Mouse (Mus musculus) hindbrain, embryonic 12.5 days (tissue): Measurements from ENCODE around the gene Txndc11. TPM values are rescaled to one million over a fixed set of nuclear protein-coding genes. Genes with fewer than 3 reads are reported as not detected.

Experiments used
- ATAC-seq: fragments of 200-750 bp; cut with Nextera tagmentation; 2 replicates; pipeline ENCODE4 v1.8.0; 2017; ENCODE audit warnings: moderate TSS enrichment; ENCODE audit not compliant: low FRiP score
- H3K27ac ChIP-seq: fragments of 300-500 bp; sonication (generic); 2 replicates; pipeline ENCODE4 v1.5.1; 2016; ENCODE audit warnings: mild to moderate bottlenecking
- H3K27me3 ChIP-seq: fragments of 300-500 bp; sonication (generic); 2 replicates; pipeline ENCODE4 v1.6.1; 2016; ENCODE audit warnings: mild to moderate bottlenecking
- H3K36me3 ChIP-seq: fragments of 300-500 bp; sonication (generic); 2 replicates; pipeline ENCODE4 v1.6.1; 2016; ENCODE audit warnings: mild to moderate bottlenecking
- H3K4me1 ChIP-seq: fragments of 300-500 bp; sonication (generic); 2 replicates; pipeline ENCODE4 v1.6.1; 2016
- H3K4me2 ChIP-seq: fragments of 300-500 bp; sonication (generic); replicated peaks from 2 replicates; pipeline ENCODE4 v1.6.1; 2016; ENCODE audit warnings: mild to moderate bottlenecking
- H3K4me3 ChIP-seq: fragments of 300-500 bp; sonication (generic); 2 replicates; pipeline ENCODE4 v1.5.1; 2016; ENCODE audit warnings: mild to moderate bottlenecking
- H3K9ac ChIP-seq: fragments of 300-500 bp; sonication (generic); 2 replicates; pipeline ENCODE4 v1.6.1; 2016; ENCODE audit warnings: mild to moderate bottlenecking, moderate library complexity
- H3K9me3 ChIP-seq: fragments of 300-500 bp; sonication (generic); replicated peaks from 2 replicates; pipeline ENCODE4 v1.6.1; 2016; ENCODE audit warnings: mild to moderate bottlenecking
- WGBS: fragments of 180-500 bp; shearing (Covaris S2); methylation state at CpG from one replicate; pipeline ENCODE4 v1.1.7; 2016; 5-methylcytosine and 5-hydroxymethylcytosine counted together
- polyA plus RNA-seq: library from polyadenylated mRNA; unstranded; fragments of >200 nt; fragmentation: Nextera tagmentation; extraction: Ambion mirVana; gene quantifications from 2 replicates; pipeline ENCODE4 v1.2.1, GENCODE M21; 2016

Txndc11 gene
- polyA plus RNA-seq, 1 experiment from 2014 or later = 34.6 TPM

DNA sequence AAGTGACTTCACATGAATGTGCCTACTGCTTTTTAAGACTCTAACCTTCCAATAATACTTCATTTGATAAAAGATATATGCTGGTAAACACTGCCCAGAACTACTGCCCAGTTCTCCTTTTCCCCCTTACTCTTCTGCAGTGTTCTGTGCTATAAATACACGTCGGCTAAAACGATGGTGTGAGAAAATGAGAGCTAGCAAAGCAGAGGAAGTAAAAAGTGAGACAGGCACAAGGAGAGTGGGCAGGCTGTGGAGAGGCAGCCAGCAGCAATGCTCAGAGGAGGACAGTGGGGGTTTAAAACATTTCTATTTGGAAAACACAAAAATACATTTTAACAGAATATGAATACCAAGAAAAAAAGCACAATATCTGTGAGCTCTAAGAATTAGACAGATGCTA is 41.9 kb downstream of the Txndc11 start:
- WGBS = 88% methylated on average over 3 of the region's 3 CpGs
- no peak overlapping the region for H3K4me2 ChIP-seq
- H3K9me3 ChIP-seq = no peaks in the 10 kb centered on the region
- H3K27ac ChIP-seq = no peak overlapping the region
- H3K36me3 ChIP-seq = peaks cover 41% of the 10 kb centered on the region
- H3K4me3 ChIP-seq = no peak overlapping the region
- no peaks in the 10 kb centered on the region for H3K4me1 ChIP-seq
- no peak for ATAC-seq
- H3K9ac ChIP-seq = no peak overlapping the region
- H3K27me3 ChIP-seq = no peaks in the 10 kb centered on the region

DNA sequence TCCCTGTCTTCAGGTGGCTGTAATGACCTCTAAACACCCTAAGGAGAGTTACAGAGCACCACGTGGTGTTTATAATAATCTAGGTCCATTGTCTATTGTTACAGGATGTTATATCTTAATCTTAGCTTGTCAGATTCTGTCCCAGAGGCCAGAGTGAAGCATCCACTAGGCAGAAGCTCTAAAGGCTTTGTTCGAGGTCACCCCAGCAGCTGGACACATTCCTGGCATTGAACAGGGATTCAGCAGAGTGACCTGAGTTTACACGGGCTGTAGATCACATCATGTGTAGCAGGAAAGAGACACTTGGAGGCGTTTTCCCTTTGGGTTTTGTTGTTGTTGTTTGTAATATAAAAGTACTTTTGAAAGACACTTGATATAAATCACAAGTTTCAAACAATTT is 42.4 kb downstream of the Txndc11 start:
- Histone ChIP-seq H3K36me3 (peaks cover 44% of the 10 kb centered on the region), H3K4me2 (no peak overlapping the region), H3K27ac (no peak overlapping the region), H3K27me3 (no peaks in the 10 kb centered on the region), H3K9ac (no peak overlapping the region), H3K9me3 (no peaks in the 10 kb centered on the region), H3K4me1 (no peaks in the 10 kb centered on the region), H3K4me3 (no peak overlapping the region)
- 77% methylated on average over 4 of the region's 4 CpGs for WGBS
- no peak for ATAC-seq

GRCm38 (mm10) chr16:11090836-11091570 is 43.4 kb downstream of the Txndc11 start:
- Histone ChIP-seq H3K4me2 (no peak overlapping the region), H3K36me3 (peaks cover 51% of the 10 kb centered on the region), H3K9ac (no peak overlapping the region), H3K4me3 (no peak overlapping the region), H3K4me1 (no peaks in the 10 kb centered on the region), H3K9me3 (no peaks in the 10 kb centered on the region), H3K27ac (no peak overlapping the region), H3K27me3 (no peaks in the 10 kb centered on the region)
- WGBS = 85% methylated on average over 10 of the region's 10 CpGs
- no peak for ATAC-seq

GRCm38 (mm10) chr16:11086856-11087588 is 47.4 kb downstream of the Txndc11 start:
- H3K9me3 ChIP-seq = no peaks in the 10 kb centered on the region
- H3K27me3 ChIP-seq = no peaks in the 10 kb centered on the region
- no peak overlapping the region for H3K9ac ChIP-seq
- peaks cover 76% of the 10 kb centered on the region for H3K36me3 ChIP-seq
- peak; percentile 49; the same call in 1 of the 2 replicates for ATAC-seq
- no peak overlapping the region for H3K4me2 ChIP-seq
- 61% methylated on average over 5 of the region's 5 CpGs for WGBS
- H3K4me1 ChIP-seq = no peaks in the 10 kb centered on the region
- H3K4me3 ChIP-seq = no peak overlapping the region
- peak overlapping the region; percentile 53; the same call in 1 of the 2 replicates for H3K27ac ChIP-seq

GRCm38 (mm10) chr16:11086299-11086698 is 48.2 kb downstream of the Txndc11 start:
- Histone ChIP-seq H3K4me3 (no peak overlapping the region), H3K27me3 (no peaks in the 10 kb centered on the region), H3K9me3 (no peaks in the 10 kb centered on the region), H3K4me1 (no peaks in the 10 kb centered on the region), H3K27ac (no peak overlapping the region), H3K36me3 (peaks cover 77% of the 10 kb centered on the region), H3K9ac (no peak overlapping the region), H3K4me2 (no peak overlapping the region)
- no peak for ATAC-seq
- WGBS = 97% methylated on average over 3 of the region's 3 CpGs

DNA sequence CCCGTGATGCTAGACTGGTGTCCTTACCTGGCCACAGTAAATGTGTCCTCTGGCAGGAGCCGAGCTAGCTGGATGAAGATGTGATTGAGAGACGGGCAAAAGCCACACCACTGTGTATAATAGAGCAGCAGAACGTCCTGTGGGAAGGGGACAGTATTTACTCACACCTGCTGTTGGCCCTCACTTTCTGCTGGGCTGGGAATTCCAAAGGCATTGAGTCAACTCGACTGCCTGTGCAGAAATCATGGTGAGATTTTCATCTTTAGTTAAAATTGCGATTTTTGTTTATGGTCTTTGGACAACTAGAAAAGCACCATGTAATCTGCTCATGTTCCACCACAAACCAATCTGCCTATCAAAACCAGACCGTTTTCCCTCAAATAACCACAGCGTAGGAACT is 50.3 kb downstream of the Txndc11 start:
- WGBS = 95% methylated on average over 8 of the region's 8 CpGs
- Histone ChIP-seq H3K36me3 (peaks cover 78% of the 10 kb centered on the region), H3K27me3 (no peaks in the 10 kb centered on the region), H3K27ac (no peak overlapping the region), H3K9ac (no peak overlapping the region), H3K4me1 (no peaks in the 10 kb centered on the region), H3K4me2 (no peak overlapping the region), H3K4me3 (no peak overlapping the region), H3K9me3 (no peaks in the 10 kb centered on the region)
- no peak for ATAC-seq

DNA sequence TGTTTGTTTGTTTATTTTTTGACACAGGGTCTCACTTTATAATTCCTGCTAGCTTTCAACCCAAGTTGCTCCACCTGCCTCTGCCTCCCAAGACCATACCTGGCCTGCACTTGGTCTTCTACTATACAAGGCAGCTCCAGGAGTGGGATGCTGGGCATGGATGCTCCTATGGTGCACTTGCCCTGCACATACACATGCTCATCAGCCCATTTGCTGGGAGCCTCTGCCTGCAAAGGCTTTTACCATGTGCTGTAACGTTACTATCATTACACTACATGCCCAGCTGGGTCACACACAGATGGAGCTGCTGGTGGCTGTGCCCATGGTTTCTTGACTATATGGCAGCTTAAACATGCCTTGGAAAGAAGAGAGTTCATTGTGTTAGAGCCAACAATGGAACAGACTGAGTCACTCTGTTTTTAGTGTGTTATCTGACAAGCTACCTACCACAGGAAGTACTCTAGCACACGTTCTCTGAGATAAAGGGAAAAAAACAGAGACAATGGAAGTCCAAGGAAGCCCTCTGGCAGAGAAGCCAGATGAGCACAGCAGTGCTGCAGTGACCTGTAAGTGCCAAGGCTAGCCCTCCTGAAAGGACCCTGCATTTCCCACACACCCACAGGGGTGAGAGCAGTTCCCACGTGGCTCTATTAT is 56.1 kb downstream of the Txndc11 start:
- peaks cover 87% of the 10 kb centered on the region for H3K36me3 ChIP-seq
- H3K9me3 ChIP-seq = no peaks in the 10 kb centered on the region
- H3K4me2 ChIP-seq = no peak overlapping the region
- H3K9ac ChIP-seq = no peak overlapping the region
- H3K27me3 ChIP-seq = no peaks in the 10 kb centered on the region
- H3K27ac ChIP-seq = no peak overlapping the region
- 83% methylated on average over 3 of the region's 3 CpGs for WGBS
- H3K4me3 ChIP-seq = no peak overlapping the region
- H3K4me1 ChIP-seq = 0 out of 2 replicates have a peak, but pooled peaks cover 2% of the 10 kb centered on the region
- no peak for ATAC-seq

- Histone ChIP-seq H3K27me3 (no peaks in the 10 kb centered on the region), H3K9ac (no peak overlapping the region), H3K4me2 (no peak overlapping the region), H3K27ac (no peak overlapping the region), H3K9me3 (no peaks in the 10 kb centered on the region), H3K36me3 (peaks cover 87% of the 10 kb centered on the region), H3K4me3 (no peak overlapping the region), H3K4me1 (peaks cover 7% of the 10 kb centered on the region; the same call in 1 of the 2 replicates)
- ATAC-seq = no peak
- 91% methylated on average over 9 of the region's 9 CpGs for WGBS
These were observed 56.7 kb downstream of the Txndc11 start for GRCm38 (mm10) chr16:11077601-11078201.

DNA sequence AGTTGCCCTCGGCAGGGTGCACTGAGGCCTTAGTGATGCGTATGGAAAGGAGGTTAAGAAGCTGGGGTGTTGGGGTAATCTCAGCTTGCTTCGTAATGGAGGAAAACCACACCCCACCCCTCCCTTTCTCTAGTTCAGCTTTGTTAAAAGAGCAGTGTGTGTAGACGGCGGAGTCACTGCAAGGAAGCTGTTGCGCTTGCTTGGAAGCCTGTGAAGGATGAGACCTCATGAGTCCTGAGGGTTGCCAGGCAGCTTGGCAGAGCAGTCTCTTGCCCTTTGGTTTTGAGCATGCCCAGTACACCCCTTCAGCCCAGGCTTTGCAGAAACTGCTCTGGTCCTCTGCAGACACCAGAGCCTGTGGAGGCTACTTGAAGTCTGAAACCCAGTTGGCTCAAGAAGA is 61.4 kb downstream of the Txndc11 start:
- 0 out of 2 replicates have a peak overlapping the region, but pooled peaks have one; percentile 35 for H3K27ac ChIP-seq
- 78% methylated on average over 6 of the region's 6 CpGs for WGBS

GRCm38 (mm10) chr16:11072454-11072853 is 62.0 kb downstream of the Txndc11 start:
- no peaks in the 10 kb centered on the region for H3K9me3 ChIP-seq
- no peak overlapping the region for H3K9ac ChIP-seq
- WGBS = 79% methylated on average over 8 of the region's 8 CpGs
- no peak overlapping the region for H3K4me2 ChIP-seq
- peaks cover 62% of the 10 kb centered on the region for H3K36me3 ChIP-seq
- H3K4me3 ChIP-seq = no peak overlapping the region
- 0 out of 2 replicates have a peak overlapping the region, but pooled peaks have one; percentile 2 for H3K27ac ChIP-seq
- no peak for ATAC-seq
- peaks cover 45% of the 10 kb centered on the region for H3K4me1 ChIP-seq
- no peaks in the 10 kb centered on the region for H3K27me3 ChIP-seq

More for the DNA sequence above, 61.4 kb downstream of the Txndc11 start:
- no peak for ATAC-seq
- peaks cover 39% of the 10 kb centered on the region for H3K4me1 ChIP-seq
- peaks cover 68% of the 10 kb centered on the region for H3K36me3 ChIP-seq
- no peaks in the 10 kb centered on the region for H3K27me3 ChIP-seq
- H3K4me3 ChIP-seq = no peak overlapping the region
- H3K9me3 ChIP-seq = no peaks in the 10 kb centered on the region
- H3K9ac ChIP-seq = peak overlapping the region; percentile 23; the same call in 1 of the 2 replicates
- H3K4me2 ChIP-seq = no peak overlapping the region

- H3K9me3 ChIP-seq = no peaks in the 10 kb centered on the region
- H3K27me3 ChIP-seq = no peaks in the 10 kb centered on the region
- H3K4me1 ChIP-seq = peaks cover 47% of the 10 kb centered on the region
- no peak overlapping the region for H3K9ac ChIP-seq
- no peak for ATAC-seq
- H3K4me2 ChIP-seq = no peak overlapping the region
- 95% methylated on average over 4 of the region's 4 CpGs for WGBS
- H3K36me3 ChIP-seq = peaks cover 58% of the 10 kb centered on the region
- H3K4me3 ChIP-seq = no peak overlapping the region
- no peak overlapping the region for H3K27ac ChIP-seq
These were observed 62.6 kb downstream of the Txndc11 start for GRCm38 (mm10) chr16:11071887-11072286.

- 89% methylated on average over 5 of the region's 5 CpGs for WGBS
- H3K36me3 ChIP-seq = peaks cover 51% of the 10 kb centered on the region
These were observed 63.3 kb downstream of the Txndc11 start for GRCm38 (mm10) chr16:11071176-11071575.

More at GRCm38 (mm10) chr16:11071176-11071575, 63.3 kb downstream of the Txndc11 start:
- Histone ChIP-seq H3K27ac (no peak overlapping the region), H3K4me3 (no peak overlapping the region), H3K4me2 (no peak overlapping the region), H3K9ac (no peak overlapping the region), H3K9me3 (no peaks in the 10 kb centered on the region), H3K4me1 (peaks cover 47% of the 10 kb centered on the region), H3K27me3 (no peaks in the 10 kb centered on the region)
- no peak for ATAC-seq
